Mouse (Mus musculus): ENCODE data around the gene Slco2a1. TPM values are rescaled to one million over a fixed set of nuclear protein-coding genes. Genes with fewer than 3 reads are reported as not detected.

Slco2a1 gene
- polyA plus RNA-seq, 1 experiment, result 0.12 TPM

- TF ChIP-seq POLR2AphosphoS2 (IDR thresholded peaks at IDR 0.05; ENCODE audit: insufficient read length, low read depth) (no peak), TCF3 (IDR thresholded peaks at IDR 0.05; ENCODE audit: insufficient read length, low read depth) (no peak), CEBPB (IDR thresholded peaks at IDR 0.05; ENCODE audit: insufficient read depth, poor library complexity, severe bottlenecking) (no peak), MYOD1 (IDR thresholded peaks at IDR 0.05; ENCODE audit: control insufficient read depth in 1 of 3, insufficient read length in 2 of 3, low read depth in 2 of 3) (peak in 1 of 3 experiments; percentile 11), E2F4 (IDR thresholded peaks at IDR 0.05; ENCODE audit: insufficient read depth) (no peak)
- Histone ChIP-seq H3K27me3 (ENCODE audit: control insufficient read depth, insufficient read depth, insufficient read length) (no peaks in the 10 kb centered on the region), H3K4me2 (ENCODE audit: low read depth) (no peak overlapping the region), H3K4me3 (no peak overlapping the region), H3ac (ENCODE audit: control insufficient read depth, insufficient read length) (no peak overlapping the region), H3K36me3 (ENCODE audit: control insufficient read depth, insufficient read depth) (no peaks in the 10 kb centered on the region), H3K79me2 (ENCODE audit: control insufficient read depth, insufficient read depth) (no peaks in the 10 kb centered on the region)
Observed at GRCm38 (mm10) chr9:103032193-103032592, 43.7 kb downstream of the Slco2a1 start.

- Histone ChIP-seq H3K4me3 (no peak overlapping the region), H3K36me3 (ENCODE audit: control insufficient read depth, insufficient read depth) (no peaks in the 10 kb centered on the region), H3ac (ENCODE audit: control insufficient read depth, insufficient read length) (no peak overlapping the region), H3K79me2 (ENCODE audit: control insufficient read depth, insufficient read depth) (no peaks in the 10 kb centered on the region), H3K4me2 (ENCODE audit: low read depth) (peak overlapping the region; percentile 36), H3K27me3 (ENCODE audit: control insufficient read depth, insufficient read depth, insufficient read length) (no peaks in the 10 kb centered on the region)
- TF ChIP-seq MYOD1 (IDR thresholded peaks at IDR 0.05; ENCODE audit: control insufficient read depth in 1 of 3, insufficient read length in 2 of 3, low read depth in 2 of 3) (no peak), SRF (IDR thresholded peaks at IDR 0.05; ENCODE audit: control insufficient read depth, insufficient read length, low read depth) (no peak), USF1 (IDR thresholded peaks at IDR 0.05; ENCODE audit: low read depth) (no peak), E2F4 (IDR thresholded peaks at IDR 0.05; ENCODE audit: insufficient read depth) (no peak), REST (IDR thresholded peaks at IDR 0.05; ENCODE audit: insufficient read depth, insufficient read length) (no peak), CEBPB (IDR thresholded peaks at IDR 0.05; ENCODE audit: insufficient read depth, poor library complexity, severe bottlenecking) (no peak), POLR2AphosphoS2 (IDR thresholded peaks at IDR 0.05; ENCODE audit: insufficient read length, low read depth) (no peak), MAX (IDR thresholded peaks at IDR 0.05; ENCODE audit: low read depth) (no peak)
Observed at GRCm38 (mm10) chr9:103033381-103033780, 44.9 kb downstream of the Slco2a1 start.

GRCm38 (mm10) chr9:103036971-103037391, 48.5 kb downstream of the Slco2a1 start:
- Histone ChIP-seq H3K4me3 (no peak overlapping the region), H3K79me2 (ENCODE audit: control insufficient read depth, insufficient read depth) (no peaks in the 10 kb centered on the region), H3K27me3 (ENCODE audit: control insufficient read depth, insufficient read depth, insufficient read length) (no peaks in the 10 kb centered on the region), H3ac (ENCODE audit: control insufficient read depth, insufficient read length) (no peak overlapping the region), H3K4me2 (ENCODE audit: low read depth) (no peak overlapping the region), H3K36me3 (ENCODE audit: control insufficient read depth, insufficient read depth) (no peaks in the 10 kb centered on the region)
- TF ChIP-seq CEBPB (IDR thresholded peaks at IDR 0.05; ENCODE audit: insufficient read depth, poor library complexity, severe bottlenecking), result no peak
- no peak for TF ChIP-seq USF1 (IDR thresholded peaks at IDR 0.05; ENCODE audit: low read depth)

- H3K79me2 ChIP-seq (ENCODE audit: control insufficient read depth, insufficient read depth), result no peaks in the 10 kb centered on the region
Observed at GRCm38 (mm10) chr9:103038266-103038665, 49.8 kb downstream of the Slco2a1 start.

GRCm38 (mm10) chr9:103038705-103039104, 50.2 kb downstream of the Slco2a1 start:
- Histone ChIP-seq H3K27me3 (ENCODE audit: control insufficient read depth, insufficient read depth, insufficient read length) (no peaks in the 10 kb centered on the region), H3K36me3 (ENCODE audit: control insufficient read depth, insufficient read depth) (no peaks in the 10 kb centered on the region), H3ac (ENCODE audit: control insufficient read depth, insufficient read length) (no peak overlapping the region), H3K4me3 (no peak overlapping the region), H3K79me2 (ENCODE audit: control insufficient read depth, insufficient read depth) (no peaks in the 10 kb centered on the region), H3K4me2 (ENCODE audit: low read depth) (no peak overlapping the region)
- TF ChIP-seq E2F4 (IDR thresholded peaks at IDR 0.05; ENCODE audit: insufficient read depth) (no peak), MYOG (IDR thresholded peaks at IDR 0.05; ENCODE audit: control insufficient read depth in 1 of 3, insufficient read depth in 1 of 3, insufficient read length in 2 of 3, low read depth in 2 of 3) (no peak), POLR2A (IDR thresholded peaks at IDR 0.05; ENCODE audit: insufficient read length, low read depth) (no peak), USF1 (IDR thresholded peaks at IDR 0.05; ENCODE audit: low read depth) (no peak), TCF12 (IDR thresholded peaks at IDR 0.05; ENCODE audit: insufficient read depth, poor library complexity, severe bottlenecking) (no peak), CEBPB (IDR thresholded peaks at IDR 0.05; ENCODE audit: insufficient read depth, poor library complexity, severe bottlenecking) (no peak), REST (IDR thresholded peaks at IDR 0.05; ENCODE audit: insufficient read depth, insufficient read length) (no peak), TCF3 (IDR thresholded peaks at IDR 0.05; ENCODE audit: insufficient read length, low read depth) (no peak), MYOD1 (IDR thresholded peaks at IDR 0.05; ENCODE audit: control insufficient read depth in 1 of 3, insufficient read length in 2 of 3, low read depth in 2 of 3) (no peak), SRF (IDR thresholded peaks at IDR 0.05; ENCODE audit: control insufficient read depth, insufficient read length, low read depth) (no peak)

More at GRCm38 (mm10) chr9:103038266-103038665, 49.8 kb downstream of the Slco2a1 start:
- Histone ChIP-seq H3K4me3 (no peak overlapping the region), H3K27me3 (ENCODE audit: control insufficient read depth, insufficient read depth, insufficient read length) (no peaks in the 10 kb centered on the region), H3K4me2 (ENCODE audit: low read depth) (no peak overlapping the region), H3ac (ENCODE audit: control insufficient read depth, insufficient read length) (no peak overlapping the region), H3K36me3 (ENCODE audit: control insufficient read depth, insufficient read depth) (no peaks in the 10 kb centered on the region)
- TF ChIP-seq MYOD1 (IDR thresholded peaks at IDR 0.05; ENCODE audit: control insufficient read depth in 1 of 3, insufficient read length in 2 of 3, low read depth in 2 of 3), result no peak
- no peak for TF ChIP-seq MYOG (IDR thresholded peaks at IDR 0.05; ENCODE audit: control insufficient read depth in 1 of 3, insufficient read depth in 1 of 3, insufficient read length in 2 of 3, low read depth in 2 of 3)

- no peaks in the 10 kb centered on the region for H3K27me3 ChIP-seq (ENCODE audit: control insufficient read depth, insufficient read depth, insufficient read length)
- H3K4me3 ChIP-seq, result no peak overlapping the region
- peak overlapping the region; percentile 57 for H3K4me2 ChIP-seq (ENCODE audit: low read depth)
- TF ChIP-seq CEBPB (IDR thresholded peaks at IDR 0.05; ENCODE audit: insufficient read depth, poor library complexity, severe bottlenecking) (no peak), MYOG (IDR thresholded peaks at IDR 0.05; ENCODE audit: control insufficient read depth in 1 of 3, insufficient read depth in 1 of 3, insufficient read length in 2 of 3, low read depth in 2 of 3) (peak in 2 of 3 experiments; percentile 47 to 64), TCF12 (IDR thresholded peaks at IDR 0.05; ENCODE audit: insufficient read depth, poor library complexity, severe bottlenecking) (peak; percentile 22), SRF (IDR thresholded peaks at IDR 0.05; ENCODE audit: control insufficient read depth, insufficient read length, low read depth) (no peak), MYOD1 (IDR thresholded peaks at IDR 0.05; ENCODE audit: control insufficient read depth in 1 of 3, insufficient read length in 2 of 3, low read depth in 2 of 3) (peak in 2 of 3 experiments; percentile 51 to 75), TCF3 (IDR thresholded peaks at IDR 0.05; ENCODE audit: insufficient read length, low read depth) (no peak)
- H3K79me2 ChIP-seq (ENCODE audit: control insufficient read depth, insufficient read depth), result no peaks in the 10 kb centered on the region
- H3ac ChIP-seq (ENCODE audit: control insufficient read depth, insufficient read length), result no peak overlapping the region
- no peaks in the 10 kb centered on the region for H3K36me3 ChIP-seq (ENCODE audit: control insufficient read depth, insufficient read depth)
Observed at GRCm38 (mm10) chr9:103040581-103040980, 52.1 kb downstream of the Slco2a1 start.
